Mouse (Mus musculus): ENCODE results near the gene Cobll1. TPM values are rescaled to one million over a fixed set of nuclear protein-coding genes. Genes with fewer than 3 reads are reported as not detected.

Gene Cobll1
- polyA plus RNA-seq, 1 experiment from 2014 or later: 3.3 TPM

- 94% methylated on average over 1 of the region's 1 CpGs for WGBS
- no peak overlapping the region for H3K4me3 ChIP-seq (replicated peaks; ENCODE audit: low read length)
- H3K4me1 ChIP-seq (replicated peaks; ENCODE audit: control insufficient read depth, insufficient read depth, low read length): no peaks in the 10 kb centered on the region
- no peak overlapping the region for H3K27ac ChIP-seq (ENCODE audit: low read length)
- ATAC-seq: no peak
- H3K4me2 ChIP-seq (ENCODE audit: low read length): no peak overlapping the region
- H3K9me3 ChIP-seq (ENCODE audit: control insufficient read depth, low read length): no peaks in the 10 kb centered on the region
- no peaks in the 10 kb centered on the region for H3K36me3 ChIP-seq (ENCODE audit: control insufficient read depth, insufficient read depth)
- H3K9ac ChIP-seq (replicated peaks; ENCODE audit: low read depth, low read length): no peak overlapping the region
- no peaks in the 10 kb centered on the region for H3K27me3 ChIP-seq (replicated peaks; ENCODE audit: control insufficient read depth, insufficient read depth, low read length)
These were observed 24.6 kb downstream of the Cobll1 start for GRCm38 (mm10) chr2:65214556-65214955.

- Histone ChIP-seq H3K36me3 (ENCODE audit: control insufficient read depth, insufficient read depth) (no peaks in the 10 kb centered on the region), H3K4me1 (replicated peaks; ENCODE audit: control insufficient read depth, insufficient read depth, low read length) (no peaks in the 10 kb centered on the region), H3K27ac (ENCODE audit: low read length) (no peak overlapping the region), H3K4me3 (replicated peaks; ENCODE audit: low read length) (no peak overlapping the region), H3K27me3 (replicated peaks; ENCODE audit: control insufficient read depth, insufficient read depth, low read length) (no peaks in the 10 kb centered on the region), H3K9ac (replicated peaks; ENCODE audit: low read depth, low read length) (no peak overlapping the region), H3K4me2 (ENCODE audit: low read length) (no peak overlapping the region), H3K9me3 (ENCODE audit: control insufficient read depth, low read length) (no peaks in the 10 kb centered on the region)
- WGBS: 97% methylated on average over 3 of the region's 3 CpGs
- ATAC-seq: no peak
These were observed 25.5 kb downstream of the Cobll1 start for GRCm38 (mm10) chr2:65213675-65214074.

- ATAC-seq: no peak
- no peak overlapping the region for H3K9ac ChIP-seq (replicated peaks; ENCODE audit: low read depth, low read length)
- H3K4me3 ChIP-seq (replicated peaks; ENCODE audit: low read length): no peak overlapping the region
- H3K36me3 ChIP-seq (ENCODE audit: control insufficient read depth, insufficient read depth): no peaks in the 10 kb centered on the region
- H3K4me1 ChIP-seq (replicated peaks; ENCODE audit: control insufficient read depth, insufficient read depth, low read length): no peaks in the 10 kb centered on the region
- H3K27ac ChIP-seq (ENCODE audit: low read length): no peak overlapping the region
- 80% methylated on average over 3 of the region's 3 CpGs for WGBS
- H3K9me3 ChIP-seq (ENCODE audit: control insufficient read depth, low read length): no peaks in the 10 kb centered on the region
- no peaks in the 10 kb centered on the region for H3K27me3 ChIP-seq (replicated peaks; ENCODE audit: control insufficient read depth, insufficient read depth, low read length)
- H3K4me2 ChIP-seq (ENCODE audit: low read length): no peak overlapping the region
These were observed 27.6 kb downstream of the Cobll1 start for GRCm38 (mm10) chr2:65211620-65212019.

GRCm38 (mm10) chr2:65207750-65208149, 31.5 kb downstream of the Cobll1 start:
- H3K27me3 ChIP-seq (replicated peaks; ENCODE audit: control insufficient read depth, insufficient read depth, low read length): no peaks in the 10 kb centered on the region
- no peak overlapping the region for H3K9ac ChIP-seq (replicated peaks; ENCODE audit: low read depth, low read length)
- 82% methylated on average over 2 of the region's 2 CpGs for WGBS
- no peak overlapping the region for H3K27ac ChIP-seq (ENCODE audit: low read length)
- no peaks in the 10 kb centered on the region for H3K36me3 ChIP-seq (ENCODE audit: control insufficient read depth, insufficient read depth)
- ATAC-seq: no peak
- H3K4me2 ChIP-seq (ENCODE audit: low read length): no peak overlapping the region
- no peaks in the 10 kb centered on the region for H3K4me1 ChIP-seq (replicated peaks; ENCODE audit: control insufficient read depth, insufficient read depth, low read length)
- no peak overlapping the region for H3K4me3 ChIP-seq (replicated peaks; ENCODE audit: low read length)
- no peaks in the 10 kb centered on the region for H3K9me3 ChIP-seq (ENCODE audit: control insufficient read depth, low read length)

- Histone ChIP-seq H3K27ac (ENCODE audit: low read length) (no peak overlapping the region), H3K4me2 (ENCODE audit: low read length) (no peak overlapping the region), H3K4me1 (replicated peaks; ENCODE audit: control insufficient read depth, insufficient read depth, low read length) (no peaks in the 10 kb centered on the region), H3K4me3 (replicated peaks; ENCODE audit: low read length) (no peak overlapping the region), H3K27me3 (replicated peaks; ENCODE audit: control insufficient read depth, insufficient read depth, low read length) (no peaks in the 10 kb centered on the region), H3K9ac (replicated peaks; ENCODE audit: low read depth, low read length) (no peak overlapping the region), H3K9me3 (ENCODE audit: control insufficient read depth, low read length) (no peaks in the 10 kb centered on the region), H3K36me3 (ENCODE audit: control insufficient read depth, insufficient read depth) (no peaks in the 10 kb centered on the region)
- WGBS: 82% methylated on average over 7 of the region's 7 CpGs
- ATAC-seq: no peak
These were observed 35.5 kb downstream of the Cobll1 start for GRCm38 (mm10) chr2:65203699-65204098.

GRCm38 (mm10) chr2:65199706-65200105, 39.5 kb downstream of the Cobll1 start:
- no peak overlapping the region for H3K4me2 ChIP-seq (ENCODE audit: low read length)
- no peaks in the 10 kb centered on the region for H3K4me1 ChIP-seq (replicated peaks; ENCODE audit: control insufficient read depth, insufficient read depth, low read length)
- H3K9me3 ChIP-seq (ENCODE audit: control insufficient read depth, low read length): no peaks in the 10 kb centered on the region
- H3K27me3 ChIP-seq (replicated peaks; ENCODE audit: control insufficient read depth, insufficient read depth, low read length): no peaks in the 10 kb centered on the region
- no peak overlapping the region for H3K27ac ChIP-seq (ENCODE audit: low read length)
- H3K4me3 ChIP-seq (replicated peaks; ENCODE audit: low read length): no peak overlapping the region
- no peak overlapping the region for H3K9ac ChIP-seq (replicated peaks; ENCODE audit: low read depth, low read length)
- 79% methylated on average over 9 of the region's 9 CpGs for WGBS
- H3K36me3 ChIP-seq (ENCODE audit: control insufficient read depth, insufficient read depth): no peaks in the 10 kb centered on the region
- no peak for ATAC-seq

GRCm38 (mm10) chr2:65198605-65199004, 40.6 kb downstream of the Cobll1 start:
- 94% methylated on average over 3 of the region's 3 CpGs for WGBS
- H3K9ac ChIP-seq (replicated peaks; ENCODE audit: low read depth, low read length): no peak overlapping the region
- ATAC-seq: no peak
- no peak overlapping the region for H3K27ac ChIP-seq (ENCODE audit: low read length)
- H3K4me2 ChIP-seq (ENCODE audit: low read length): no peak overlapping the region
- no peaks in the 10 kb centered on the region for H3K27me3 ChIP-seq (replicated peaks; ENCODE audit: control insufficient read depth, insufficient read depth, low read length)
- H3K4me3 ChIP-seq (replicated peaks; ENCODE audit: low read length): no peak overlapping the region
- H3K4me1 ChIP-seq (replicated peaks; ENCODE audit: control insufficient read depth, insufficient read depth, low read length): no peaks in the 10 kb centered on the region
- no peaks in the 10 kb centered on the region for H3K9me3 ChIP-seq (ENCODE audit: control insufficient read depth, low read length)
- H3K36me3 ChIP-seq (ENCODE audit: control insufficient read depth, insufficient read depth): no peaks in the 10 kb centered on the region

GRCm38 (mm10) chr2:65196994-65197393, 42.2 kb downstream of the Cobll1 start:
- Histone ChIP-seq H3K36me3 (ENCODE audit: control insufficient read depth, insufficient read depth) (no peaks in the 10 kb centered on the region), H3K4me1 (replicated peaks; ENCODE audit: control insufficient read depth, insufficient read depth, low read length) (no peaks in the 10 kb centered on the region), H3K9ac (replicated peaks; ENCODE audit: low read depth, low read length) (no peak overlapping the region), H3K4me3 (replicated peaks; ENCODE audit: low read length) (no peak overlapping the region), H3K4me2 (ENCODE audit: low read length) (no peak overlapping the region), H3K27me3 (replicated peaks; ENCODE audit: control insufficient read depth, insufficient read depth, low read length) (no peaks in the 10 kb centered on the region), H3K9me3 (ENCODE audit: control insufficient read depth, low read length) (no peaks in the 10 kb centered on the region), H3K27ac (ENCODE audit: low read length) (no peak overlapping the region)
- ATAC-seq: no peak
- WGBS: 92% methylated on average over 1 of the region's 1 CpGs

- no peak overlapping the region for H3K9ac ChIP-seq (replicated peaks; ENCODE audit: low read depth, low read length)
- H3K4me1 ChIP-seq (replicated peaks; ENCODE audit: control insufficient read depth, insufficient read depth, low read length): no peaks in the 10 kb centered on the region
- no peak overlapping the region for H3K4me2 ChIP-seq (ENCODE audit: low read length)
- no peak overlapping the region for H3K27ac ChIP-seq (ENCODE audit: low read length)
- no peaks in the 10 kb centered on the region for H3K36me3 ChIP-seq (ENCODE audit: control insufficient read depth, insufficient read depth)
- H3K4me3 ChIP-seq (replicated peaks; ENCODE audit: low read length): no peak overlapping the region
- H3K9me3 ChIP-seq (ENCODE audit: control insufficient read depth, low read length): no peaks in the 10 kb centered on the region
- WGBS: 80% methylated on average over 9 of the region's 9 CpGs
- no peaks in the 10 kb centered on the region for H3K27me3 ChIP-seq (replicated peaks; ENCODE audit: control insufficient read depth, insufficient read depth, low read length)
- no peak for ATAC-seq
These were observed 43.8 kb downstream of the Cobll1 start for GRCm38 (mm10) chr2:65195233-65196010.
